Mouse (Mus musculus) hindbrain, embryonic 11.5 days (tissue): Measurements from ENCODE around the gene 1700092M07Rik. TPM values are rescaled to one million over a fixed set of nuclear protein-coding genes. Genes with fewer than 3 reads are reported as not detected.

Experiments used
- ATAC-seq: fragments of 200-750 bp; cut with Nextera tagmentation; 2 replicates; pipeline ENCODE4 v1.8.0; 2017; ENCODE audit warnings: mild to moderate bottlenecking, moderate TSS enrichment, moderate library complexity; ENCODE audit not compliant: low FRiP score
- DNase-seq: peaks from one replicate; pipeline ENCODE4 v3.0.0-alpha.2; 2015; ENCODE audit warnings: low spot score
- H3K27ac ChIP-seq: fragments of 300-500 bp; sonication (generic); 2 replicates; pipeline ENCODE4 v1.5.1; 2014; ENCODE audit warnings: mild to moderate bottlenecking, low read depth, low read length
- H3K27me3 ChIP-seq: fragments of 300-500 bp; sonication (generic); 2 replicates; pipeline ENCODE4 v1.6.1; 2014; ENCODE audit warnings: mild to moderate bottlenecking, low read length, moderate library complexity, mixed read lengths; ENCODE audit not compliant: control insufficient read depth, insufficient read depth
- H3K36me3 ChIP-seq: fragments of 300-500 bp; sonication (generic); 2 replicates; pipeline ENCODE4 v1.6.1; 2014; ENCODE audit warnings: mild to moderate bottlenecking, low read length, moderate library complexity, mixed read lengths; ENCODE audit not compliant: control insufficient read depth, insufficient read depth
- H3K4me1 ChIP-seq: fragments of 300-500 bp; sonication (generic); replicated peaks from 2 replicates; pipeline ENCODE4 v1.6.1; 2014; ENCODE audit warnings: low read length, mixed read lengths; ENCODE audit not compliant: control insufficient read depth, insufficient read depth
- H3K4me2 ChIP-seq: fragments of 300-500 bp; sonication (generic); replicated peaks from 2 replicates; pipeline ENCODE4 v1.6.1; 2014; ENCODE audit warnings: mild to moderate bottlenecking, low read depth, low read length
- H3K4me3 ChIP-seq: fragments of 300-500 bp; sonication (generic); 2 replicates; pipeline ENCODE4 v1.5.1; 2014; ENCODE audit warnings: low read depth, low read length
- H3K9ac ChIP-seq: fragments of 300-500 bp; sonication (generic); 2 replicates; pipeline ENCODE4 v1.6.1; 2014; ENCODE audit warnings: low read depth, low read length
- H3K9me3 ChIP-seq: fragments of 300-500 bp; sonication (generic); 2 replicates; pipeline ENCODE4 v1.6.1; 2016; ENCODE audit warnings: low read length; ENCODE audit not compliant: control insufficient read depth
- WGBS: fragments of 180-500 bp; shearing (Covaris S2); extraction: QIAGEN DNeasy Blood & Tissue Kit; methylation state at CpG from one replicate; pipeline ENCODE4 v1.1.7; 2014; 5-methylcytosine and 5-hydroxymethylcytosine counted together
- polyA plus RNA-seq: library from polyadenylated mRNA; unstranded; fragments of >200 nt; fragmentation: Nextera tagmentation; extraction: Ambion mirVana; gene quantifications from 2 replicates; pipeline ENCODE4 v1.2.1, GENCODE M21; 2014

Gene 1700092M07Rik
- polyA plus RNA-seq, 1 experiment from 2014 or later: 1.6 TPM

GRCm38 (mm10) chr19:8745382-8745781, 4.9 kb downstream of the 1700092M07Rik start:
- 89% methylated on average over 1 of the region's 1 CpGs for WGBS
- peaks cover 7% of the 10 kb centered on the region for H3K36me3 ChIP-seq
- no peak for DNase-seq

GRCm38 (mm10) chr19:8747368-8747767, 6.8 kb downstream of the 1700092M07Rik start:
- DNase-seq (no peak), ATAC-seq (no peak)
- Histone ChIP-seq H3K27me3 (no peaks in the 10 kb centered on the region), H3K4me3 (no peak overlapping the region), H3K27ac (no peak overlapping the region), H3K4me2 (no peak overlapping the region), H3K36me3 (peaks cover 10% of the 10 kb centered on the region), H3K9ac (no peak overlapping the region), H3K9me3 (no peaks in the 10 kb centered on the region), H3K4me1 (0 out of 2 replicates have a peak, but pooled peaks cover 4% of the 10 kb centered on the region)
- 76% methylated on average over 2 of the region's 2 CpGs for WGBS

More at GRCm38 (mm10) chr19:8745382-8745781, 4.9 kb downstream of the 1700092M07Rik start:
- H3K27me3 ChIP-seq: no peaks in the 10 kb centered on the region
- no peak overlapping the region for H3K4me3 ChIP-seq
- H3K4me2 ChIP-seq: no peak overlapping the region
- H3K27ac ChIP-seq: no peak overlapping the region
- ATAC-seq: no peak
- H3K9ac ChIP-seq: no peak overlapping the region
- H3K4me1 ChIP-seq: 0 out of 2 replicates have a peak, but pooled peaks cover 6% of the 10 kb centered on the region
- H3K9me3 ChIP-seq: no peaks in the 10 kb centered on the region

DNA sequence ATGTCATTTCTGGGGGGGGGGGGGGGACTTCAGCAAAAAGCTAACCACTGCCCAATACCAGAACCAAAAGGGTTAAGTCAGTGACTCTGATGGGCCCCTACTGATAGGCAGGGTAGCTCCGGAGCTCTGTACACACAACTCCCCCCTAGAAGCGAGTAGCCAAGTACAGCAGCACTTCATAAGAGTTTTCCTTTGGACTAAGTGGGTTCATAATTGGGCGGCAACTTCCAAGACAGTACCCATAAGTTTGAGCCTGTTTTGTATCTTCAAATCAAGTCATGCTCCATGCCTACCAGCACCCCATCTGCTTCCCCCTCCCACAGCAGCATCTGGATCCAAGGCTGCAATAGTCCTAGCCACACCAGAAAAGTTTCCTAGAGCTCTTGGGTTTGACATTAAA, 15.1 kb downstream of the 1700092M07Rik start:
- 78% methylated on average over 3 of the region's 3 CpGs for WGBS
- no peak for ATAC-seq
- no peaks in the 10 kb centered on the region for H3K9me3 ChIP-seq
- no peaks in the 10 kb centered on the region for H3K27me3 ChIP-seq
- H3K4me1 ChIP-seq: peaks cover 4% of the 10 kb centered on the region
- no peak overlapping the region for H3K27ac ChIP-seq
- no peak overlapping the region for H3K9ac ChIP-seq
- H3K36me3 ChIP-seq: peaks cover 10% of the 10 kb centered on the region
- DNase-seq: no peak
- H3K4me2 ChIP-seq: no peak overlapping the region
- H3K4me3 ChIP-seq: no peak overlapping the region

DNA sequence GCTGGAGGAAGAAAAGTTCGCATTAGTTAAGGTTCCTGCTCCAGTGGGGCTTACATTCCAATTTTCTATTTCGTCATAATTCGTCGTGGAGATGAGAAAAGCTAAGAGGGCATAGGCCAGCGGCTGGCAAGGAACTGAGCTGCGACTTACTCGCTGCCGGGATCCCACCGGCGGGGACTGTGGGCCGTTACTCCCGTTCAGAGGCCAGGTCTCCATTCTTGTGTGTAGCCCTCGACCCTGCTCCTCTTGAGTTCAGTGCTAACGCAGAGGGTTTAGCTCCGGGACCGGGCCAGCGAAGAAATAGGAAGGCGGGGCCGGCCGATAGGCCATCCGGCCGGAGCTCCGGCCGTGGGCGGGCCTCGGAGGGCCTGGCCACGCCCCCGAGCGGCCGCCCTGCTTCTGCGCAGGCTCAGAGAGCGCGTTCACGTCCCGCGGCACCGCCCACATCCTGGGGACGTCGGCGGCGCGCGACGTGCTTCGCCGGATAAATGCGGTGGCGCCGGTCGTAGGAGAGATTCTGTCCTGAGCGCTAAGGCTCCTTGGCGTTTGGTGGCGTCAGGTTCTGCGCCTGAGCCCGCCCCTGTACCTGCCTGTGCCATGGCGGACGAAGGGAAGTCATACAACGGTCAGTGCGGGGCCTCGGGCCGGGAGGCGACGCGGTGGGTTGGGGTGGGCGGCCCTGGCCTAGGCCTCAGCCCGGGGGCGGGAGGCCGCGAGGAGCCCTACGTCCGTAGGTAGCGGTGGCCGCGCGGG, 16.3 kb downstream of the 1700092M07Rik start, which contains the start of gene Nxf1:
Gene Nxf1, plus strand, starts transcription at position 439 of the 753 bp plus-strand sequence.
- peak within 1 kb of the TSS; percentile 84 for H3K4me3 ChIP-seq
- peak within 1 kb of the TSS; percentile 72 for H3K27ac ChIP-seq
- under 1% methylated on average over 75 of the region's 75 CpGs for WGBS
- H3K36me3 ChIP-seq: peaks cover 6% of the 10 kb centered on the region
- peak; percentile 98 for DNase-seq
- peak; percentile 93 for ATAC-seq
- H3K27me3 ChIP-seq: no peaks in the 10 kb centered on the region
- H3K4me1 ChIP-seq: peaks cover 4% of the 10 kb centered on the region
- H3K9ac ChIP-seq: peak within 1 kb of the TSS; percentile 87
- no peaks in the 10 kb centered on the region for H3K9me3 ChIP-seq
- peak within 1 kb of the TSS; percentile 63 for H3K4me2 ChIP-seq

GRCm38 (mm10) chr19:8757471-8757998, 17.0 kb downstream of the 1700092M07Rik start:
- Histone ChIP-seq H3K4me3 (peak overlapping the region; percentile 84), H3K4me1 (peaks cover 4% of the 10 kb centered on the region), H3K36me3 (peaks cover 6% of the 10 kb centered on the region), H3K27ac (peak overlapping the region; percentile 72; the same call in 1 of the 2 replicates), H3K9ac (peak overlapping the region; percentile 87), H3K27me3 (no peaks in the 10 kb centered on the region), H3K4me2 (peak overlapping the region; percentile 63), H3K9me3 (no peaks in the 10 kb centered on the region)
- no peak for DNase-seq
- peak; percentile 6; the same call in 1 of the 2 replicates for ATAC-seq
- 8% methylated on average over 14 of the region's 14 CpGs for WGBS

GRCm38 (mm10) chr19:8758899-8759298, 18.4 kb downstream of the 1700092M07Rik start:
- Histone ChIP-seq H3K36me3 (peaks cover 11% of the 10 kb centered on the region), H3K9me3 (no peaks in the 10 kb centered on the region), H3K4me2 (no peak overlapping the region), H3K9ac (no peak overlapping the region), H3K27me3 (no peaks in the 10 kb centered on the region), H3K4me3 (no peak overlapping the region), H3K4me1 (peaks cover 4% of the 10 kb centered on the region), H3K27ac (no peak overlapping the region)
- ATAC-seq (no peak), DNase-seq (no peak)
- WGBS: 93% methylated on average over 2 of the region's 2 CpGs

GRCm38 (mm10) chr19:8760757-8761156, 20.2 kb downstream of the 1700092M07Rik start:
- Histone ChIP-seq H3K4me3 (no peak overlapping the region), H3K9ac (no peak overlapping the region), H3K27ac (no peak overlapping the region), H3K4me2 (no peak overlapping the region), H3K36me3 (peaks cover 21% of the 10 kb centered on the region), H3K4me1 (peaks cover 4% of the 10 kb centered on the region), H3K27me3 (no peaks in the 10 kb centered on the region), H3K9me3 (no peaks in the 10 kb centered on the region)
- WGBS: 93% methylated on average over 2 of the region's 2 CpGs
- ATAC-seq: no peak
- DNase-seq: no peak

- Histone ChIP-seq H3K9ac (no peak overlapping the region), H3K4me3 (no peak overlapping the region), H3K4me2 (no peak overlapping the region), H3K27ac (no peak overlapping the region), H3K36me3 (peaks cover 35% of the 10 kb centered on the region), H3K9me3 (no peaks in the 10 kb centered on the region), H3K4me1 (peaks cover under 1% of the 10 kb centered on the region), H3K27me3 (no peaks in the 10 kb centered on the region)
- DNase-seq (no peak), ATAC-seq (no peak)
- WGBS: 95% methylated on average over 4 of the region's 4 CpGs
Observed at GRCm38 (mm10) chr19:8763276-8763675, 22.8 kb downstream of the 1700092M07Rik start.

GRCm38 (mm10) chr19:8765562-8765961, 25.0 kb downstream of the 1700092M07Rik start:
- Histone ChIP-seq H3K9me3 (no peaks in the 10 kb centered on the region), H3K4me2 (no peak overlapping the region), H3K36me3 (peaks cover 42% of the 10 kb centered on the region), H3K4me1 (no peaks in the 10 kb centered on the region), H3K9ac (no peak overlapping the region), H3K4me3 (no peak overlapping the region), H3K27me3 (no peaks in the 10 kb centered on the region), H3K27ac (no peak overlapping the region)
- ATAC-seq (no peak), DNase-seq (no peak)
- WGBS: 95% methylated on average over 9 of the region's 9 CpGs
